In genomic region chr13:24306248-24306647, GRCm38 (mm10) we compare ENCODE assay signal across 8 mouse cellular contexts. TPM values are rescaled to one million over a fixed set of nuclear protein-coding genes. Genes with fewer than 3 reads are reported as not detected.
DNase-seq lines count a peak whose midpoint lies in the region; TF ChIP-seq lines count a peak whose summit lies in the region.
"Had no signal": no experiment of that assay in that cellular context is flagged by ENCODE, and none has a peak within 500 bp of the region (broad histone marks: within the 10 kb centered on the region; RNA-seq: fewer than 3 reads in every experiment).

No protein-coding gene starts in this region.

- TF ChIP-seq CTCF in brain, embryonic 14.5 days (IDR thresholded peaks at IDR 0.05; ENCODE audit: borderline replicate concordance, extremely low read depth, insufficient read depth, insufficient read length) = 0 out of 2 replicates have a peak, but pooled peaks have one; percentile 24

- peak; percentile 36 to 46 for DNase-seq in kidney, postnatal 4 days
- no peak for DNase-seq in kidney, adult 8-10 months
- DNase-seq in 3T3-L1 (ENCODE audit: low read depth, low spot score) = peak; percentile 9
- DNase-seq in 416B (ENCODE audit: low read depth) = peak; percentile 31
- DNase-seq in brain, embryonic 14.5 days (ENCODE audit: low read depth) = no peak
- no peak for DNase-seq in adrenal gland, adult 2 months
- DNase-seq in yolk sac, embryonic 10.5 days (ENCODE audit: low spot score) = no peak
- DNase-seq: cerebellum, adult 9-11 months had no signal

- TF ChIP-seq POLR2A in brain, embryonic 14.5 days (IDR thresholded peaks at IDR 0.05; ENCODE audit: borderline replicate concordance, extremely low read depth, insufficient read depth, insufficient read length, poor library complexity, severe bottlenecking) = no peak

RNA-seq across cellular contexts. Expression of gene Cmah, which starts 21.0 kb away (rescaled TPM):
- polyA plus RNA-seq in brain, embryonic 14.5 days (2012; rRNA removed) = 0.08 and 0.19 TPM in 2 replicates
- total RNA-seq in adrenal gland, adult 2 months (2021) = 1 to 10 TPM; 3.0 to 4.2 TPM
- polyA plus RNA-seq in adrenal gland, adult 2 months (2012; rRNA removed) = 0.03 and 0.18 TPM in 2 replicates

RNA-seq across cellular contexts. Expression of gene Carmil1, which starts 25.7 kb away (rescaled TPM):
- 15.1 and 20.1 TPM in 2 replicates for polyA plus RNA-seq in brain, embryonic 14.5 days (2012; rRNA removed)
- total RNA-seq in adrenal gland, adult 2 months (2021) = 10 to 100 TPM; 52.7 to 61.4 TPM
- 3.8 and 5.7 TPM in 2 replicates for polyA plus RNA-seq in adrenal gland, adult 2 months (2012; rRNA removed)

Comparison
In these comparisons a context has a peak if more than half of its experiments do, and no peak if none do; other contexts are left out.
1. DNase-seq: peak in kidney, postnatal 4 days (2 of 2), 3T3-L1 (single experiment) and 416B (single experiment); none in kidney, adult 8-10 months (0 of 2), brain, embryonic 14.5 days (single experiment), adrenal gland, adult 2 months (single experiment) and yolk sac, embryonic 10.5 days (single experiment).